Mouse (Mus musculus): ENCODE data around the gene Tbx1.

GRCm38 (mm10) chr16:18601447-18601846 lies 11.0 kb upstream of the Tbx1 start:
- TF ChIP-seq TAL1 (IDR thresholded peaks at IDR 0.05; ENCODE audit: low read length) (no peak), GATA1 (IDR thresholded peaks at IDR 0.05; ENCODE audit: low read length) (no peak)
